Mouse (Mus musculus): ENCODE measurements around the gene Unk. TPM values are rescaled to one million over a fixed set of nuclear protein-coding genes. Genes with fewer than 3 reads are reported as not detected.

The Unk gene
- polyA plus RNA-seq, 1 experiment from 2014 or later: 24.9 TPM

GRCm38 (mm10) chr11:116077446-116078204 is 47.5 kb downstream of the Unk start, which contains the start of gene Unc13d:
TSS of gene Unc13d (minus strand) at chr11:116077961.
- in situ Hi-C loops (cut with MboI; ENCODE audit: low pct_unique_long_range_greater_than_20kb): no loop called here
- ATAC-seq (no peak), DNase-seq (ENCODE audit: low read depth, low spot score) (no peak)
- no peak for TF ChIP-seq CTCF (IDR thresholded peaks at IDR 0.05)
- POLR2A ChIA-PET: interaction anchor here (0.6 to 0.7 kb wide), 2 partner anchors 9 to 17 kb away, joined by 3 read pairs; no protein-coding TSS in a partner anchor
- H3K27me3 ChIP-seq: no peaks in the 10 kb centered on the region
- CTCF ChIA-PET: interaction anchor here (0.7 kb wide), 1 partner anchor 9 kb away, joined by 3 read pairs; no protein-coding TSS in a partner anchor

- DNase-seq (ENCODE audit: low read depth, low spot score) (no peak), ATAC-seq (no peak)
- CTCF ChIA-PET: interaction anchor here (0.7 kb wide), 1 partner anchor 10 kb away, joined by 3 read pairs; no protein-coding TSS in a partner anchor
- POLR2A ChIA-PET: interaction anchor here (0.7 kb wide), 1 partner anchor 8 kb away, joined by 3 read pairs; no protein-coding TSS in a partner anchor
- H3K27me3 ChIP-seq: no peaks in the 10 kb centered on the region
- in situ Hi-C loops (cut with MboI; ENCODE audit: low pct_unique_long_range_greater_than_20kb): no loop called here
- no peak for TF ChIP-seq CTCF (IDR thresholded peaks at IDR 0.05)
Observed at GRCm38 (mm10) chr11:116078221-116078620, 48.1 kb downstream of the Unk start.

DNA sequence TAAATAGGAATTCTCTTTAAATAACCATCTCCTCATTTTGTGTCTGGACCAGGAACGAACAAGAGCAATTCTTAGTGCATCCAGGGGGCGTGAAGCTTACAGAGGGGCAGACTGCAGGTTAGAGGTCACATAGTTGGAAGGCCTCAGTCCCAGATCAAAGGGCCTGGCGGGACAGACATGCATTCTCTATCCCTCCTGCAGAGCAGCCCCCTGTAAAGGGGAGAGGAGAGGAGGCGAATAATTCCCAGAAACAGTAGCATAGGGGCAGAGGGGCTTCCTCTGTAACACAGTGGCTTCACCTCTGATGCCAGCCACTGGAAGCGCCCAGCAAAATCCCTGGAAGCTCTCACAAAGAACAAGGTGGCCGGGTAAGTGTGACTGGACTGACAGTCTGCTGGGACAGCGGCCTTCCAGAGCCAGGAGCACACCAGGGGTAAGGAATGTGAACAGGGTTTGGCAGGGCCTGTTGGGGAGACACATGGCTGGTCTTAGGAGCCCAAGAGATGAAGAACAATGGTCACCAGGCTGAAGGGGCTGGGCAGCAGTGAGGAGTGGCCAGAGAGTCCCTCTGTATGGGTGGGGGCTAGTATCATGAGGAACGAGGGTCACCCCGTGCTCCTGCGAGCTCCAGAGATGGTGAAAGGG is 48.7 kb downstream of the Unk start:
- ATAC-seq: no peak
- no peak for TF ChIP-seq CTCF (IDR thresholded peaks at IDR 0.05)
- in situ Hi-C loops (cut with MboI; ENCODE audit: low pct_unique_long_range_greater_than_20kb): no loop called here
- ChIA-PET POLR2A (interaction anchor here (1.0 kb wide), 1 partner anchor 52 kb away, joined by 3 read pairs; the partner anchor contains the start of gene Trim65), CTCF (no interaction called here)
- H3K27me3 ChIP-seq: no peaks in the 10 kb centered on the region
- no peak for DNase-seq (ENCODE audit: low read depth, low spot score)

DNA sequence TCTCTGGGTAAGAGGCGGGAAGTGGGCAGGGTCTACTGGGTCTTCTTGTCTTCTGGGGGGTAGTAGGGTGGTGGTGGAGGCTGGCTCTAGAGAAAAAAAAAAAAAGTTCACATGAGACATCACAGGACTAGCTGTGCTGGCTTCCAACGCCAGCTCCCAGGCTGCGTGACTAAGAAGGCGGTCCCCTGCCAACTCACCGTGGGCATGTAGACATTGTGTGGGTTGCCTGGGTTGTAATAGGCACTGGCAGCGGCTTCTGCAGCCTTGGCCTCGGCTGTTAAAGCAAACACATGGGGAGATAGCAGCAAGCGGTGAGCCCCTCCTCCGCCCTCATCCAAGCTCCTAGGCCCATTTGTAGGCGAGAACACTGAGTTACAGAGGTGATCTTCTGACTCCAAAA is 49.4 kb downstream of the Unk start:
- in situ Hi-C loops (cut with MboI; ENCODE audit: low pct_unique_long_range_greater_than_20kb): no loop called here
- ChIA-PET CTCF (no interaction called here), POLR2A (interaction anchor here (0.5 to 1.5 kb wide), 4 partner anchors 22 to 630 kb away, joined by 3 to 6 read pairs (median 3); partner anchors contain the start of genes Trim65 and Unk)
- no peak for DNase-seq (ENCODE audit: low read depth, low spot score)
- ATAC-seq: no peak
- TF ChIP-seq CTCF (IDR thresholded peaks at IDR 0.05): no peak
- no peaks in the 10 kb centered on the region for H3K27me3 ChIP-seq

DNA sequence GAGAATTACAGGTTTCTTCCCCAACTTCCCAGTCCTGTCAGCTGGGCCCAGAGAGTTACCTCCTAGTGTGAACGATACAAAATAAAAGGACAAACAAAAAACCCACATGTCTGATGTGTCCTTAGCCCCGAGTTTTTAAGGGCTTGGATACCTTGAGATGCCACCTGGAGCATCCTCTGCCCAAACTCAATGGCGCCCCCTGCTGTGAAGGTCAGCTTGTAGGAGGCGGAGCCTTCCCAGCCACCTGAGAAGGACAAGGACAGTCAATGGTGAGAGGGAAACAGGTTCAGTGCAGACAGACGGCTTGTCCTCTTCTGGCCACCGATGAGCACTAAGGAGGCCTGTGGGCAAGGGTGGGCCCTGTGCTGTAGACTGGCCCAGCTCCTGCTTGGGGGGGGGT is 51.0 kb downstream of the Unk start:
- ChIA-PET POLR2A (interaction anchor here (1.5 kb wide), 2 partner anchors 8 to 20 kb away, joined by 3 to 4 read pairs; no protein-coding TSS in a partner anchor), CTCF (no interaction called here)
- TF ChIP-seq CTCF (IDR thresholded peaks at IDR 0.05): no peak
- no peaks in the 10 kb centered on the region for H3K27me3 ChIP-seq
- in situ Hi-C loops (cut with MboI; ENCODE audit: low pct_unique_long_range_greater_than_20kb): no loop called here
- ATAC-seq (no peak), DNase-seq (ENCODE audit: low read depth, low spot score) (no peak)

- TF ChIP-seq CTCF (IDR thresholded peaks at IDR 0.05): no peak
- DNase-seq (ENCODE audit: low read depth, low spot score) (no peak), ATAC-seq (no peak)
- H3K27me3 ChIP-seq: no peaks in the 10 kb centered on the region
- POLR2A ChIA-PET: no interaction called here
- CTCF ChIA-PET: no interaction called here
- in situ Hi-C loops (cut with MboI; ENCODE audit: low pct_unique_long_range_greater_than_20kb): no loop called here
Observed at GRCm38 (mm10) chr11:116083096-116083672, 53.1 kb downstream of the Unk start.

GRCm38 (mm10) chr11:116084166-116084565 is 54.0 kb downstream of the Unk start:
- ChIA-PET CTCF (interaction anchor here (0.9 to 1.0 kb wide), 2 partner anchors 12 to 45 kb away, joined by 4 read pairs; no protein-coding TSS in a partner anchor), POLR2A (no interaction called here)
- TF ChIP-seq CTCF (IDR thresholded peaks at IDR 0.05): no peak
- H3K27me3 ChIP-seq: no peaks in the 10 kb centered on the region
- in situ Hi-C loops (cut with MboI; ENCODE audit: low pct_unique_long_range_greater_than_20kb): no loop called here
- DNase-seq (ENCODE audit: low read depth, low spot score) (no peak), ATAC-seq (no peak)

DNA sequence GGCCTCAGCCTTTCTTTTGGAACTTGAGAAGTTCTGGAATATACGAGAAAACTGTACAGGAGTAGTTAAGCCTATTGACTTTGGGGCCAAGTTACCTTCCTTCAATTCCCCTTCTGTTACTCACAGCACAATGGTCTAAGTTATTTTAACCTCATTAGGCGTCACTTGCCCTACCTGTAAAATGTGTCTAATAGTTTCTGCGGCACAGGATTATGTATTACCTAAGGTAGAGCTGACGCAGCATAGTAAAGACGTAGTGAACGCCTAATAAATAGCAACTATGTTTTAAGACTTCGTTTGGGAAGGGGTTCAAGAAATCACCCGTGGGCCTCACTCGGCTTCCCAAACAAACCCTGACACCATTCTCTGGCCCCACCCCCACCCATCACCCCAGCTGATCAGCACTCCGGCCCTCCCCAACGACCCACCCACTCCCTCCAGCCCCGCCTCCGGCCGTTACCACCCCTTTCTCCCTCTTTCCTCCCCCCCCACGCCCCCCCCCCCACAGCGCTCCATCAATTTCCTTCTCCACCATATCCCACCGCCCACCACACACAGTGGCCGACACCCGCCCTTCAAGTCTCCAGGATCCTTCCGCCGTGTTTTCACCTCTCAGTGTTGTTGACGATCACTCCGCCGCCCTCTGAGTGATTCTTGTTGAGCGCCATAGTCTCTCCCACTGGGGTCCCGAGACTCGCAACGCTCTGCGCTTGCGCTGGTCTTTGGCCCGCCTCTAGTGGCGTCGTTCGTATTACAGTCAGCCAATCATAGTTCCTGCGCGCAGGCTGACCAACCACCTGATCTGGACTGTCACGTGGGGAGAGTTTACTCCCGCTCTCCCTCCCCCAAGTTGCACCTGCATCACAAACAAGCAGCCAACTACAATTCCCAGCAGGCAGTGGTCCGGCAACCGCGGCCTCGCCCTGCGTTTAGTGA is 56.4 kb downstream of the Unk start, which contains the start of gene Wbp2:
Gene Wbp2 (minus strand): TSS at position 738 of the 936 bp plus-strand sequence.
- CTCF ChIA-PET: interaction anchor here (0.6 to 1.5 kb wide), 3 partner anchors 12 to 44 kb away, joined by 3 read pairs; no protein-coding TSS in a partner anchor
- ATAC-seq: peak; percentile 80
- in situ Hi-C loops (cut with MboI; ENCODE audit: low pct_unique_long_range_greater_than_20kb): loop anchor here (5.0 kb wide), 1 partner anchor 46 kb away; the partner anchor contains the start of gene Trim65

More for the DNA sequence above, 56.4 kb downstream of the Unk start, which contains the start of gene Wbp2:
- TF ChIP-seq CTCF (IDR thresholded peaks at IDR 0.05): no peak
- DNase-seq (ENCODE audit: low read depth, low spot score): peak; percentile 96
- no peaks in the 10 kb centered on the region for H3K27me3 ChIP-seq
- POLR2A ChIA-PET: interaction anchor here (0.6 to 1.0 kb wide), 3 partner anchors 9 to 43 kb away, joined by 3 read pairs; partner anchors contain the start of gene Unc13d

Data from Patski (cell line).